Mouse (Mus musculus) bone marrow, adult 2 months (tissue): ENCODE measurements around the gene Ssna1. TPM values are rescaled to one million over a fixed set of nuclear protein-coding genes. Genes with fewer than 3 reads are reported as not detected.

Experiments used
- H3K27ac ChIP-seq: fragments of 200-500 bp; 2 replicates; pipeline ENCODE4 v1.5.1; 2012; ENCODE audit warnings: low read depth, mild to moderate bottlenecking, control low read depth, inconsistent platforms, low read length; ENCODE audit not compliant: control insufficient read depth, poor library complexity, insufficient read depth
- H3K4me1 ChIP-seq: fragments of 200-500 bp; 2 replicates; pipeline ENCODE4 v1.6.1; 2011; ENCODE audit warnings: low read length; ENCODE audit not compliant: control insufficient read depth, insufficient read depth
- H3K4me3 ChIP-seq: fragments of 200-500 bp; replicated peaks from 2 replicates; pipeline ENCODE3; 2011; ENCODE audit warnings: mild to moderate bottlenecking, low read depth, low read length, control low read depth; ENCODE audit not compliant: control insufficient read depth
- CTCF ChIP-seq: fragments of 200-500 bp; IDR thresholded peaks from 2 replicates; pipeline ENCODE4 v1.5.1; 2011; ENCODE audit warnings: low read length, control low read depth; ENCODE audit not compliant: control insufficient read depth, insufficient read depth
- POLR2A ChIP-seq: fragments of 200-500 bp; IDR thresholded peaks from 2 replicates; pipeline ENCODE4 v1.6.1; 2011; ENCODE audit warnings: low read depth, mild to moderate bottlenecking, control low read depth, low read length, borderline replicate concordance; ENCODE audit not compliant: control insufficient read depth
- WGBS: fragments of 180-500 bp; shearing (Covaris S2); methylation state at CpG from one replicate; pipeline ENCODE4 v1.1.7; 2018; 5-methylcytosine and 5-hydroxymethylcytosine counted together
- polyA plus RNA-seq: library from polyadenylated mRNA; stranded (reverse); fragments of >200 nt; gene quantifications from 2 replicates; pipeline ENCODE4 v1.2.4, GENCODE M21; 2011; ENCODE audit warnings: low replicate concordance; ENCODE audit not compliant: missing spikeins, insufficient read depth, insufficient read length

Ssna1 gene
- polyA plus RNA-seq, 1 experiment = 65.8 TPM

DNA sequence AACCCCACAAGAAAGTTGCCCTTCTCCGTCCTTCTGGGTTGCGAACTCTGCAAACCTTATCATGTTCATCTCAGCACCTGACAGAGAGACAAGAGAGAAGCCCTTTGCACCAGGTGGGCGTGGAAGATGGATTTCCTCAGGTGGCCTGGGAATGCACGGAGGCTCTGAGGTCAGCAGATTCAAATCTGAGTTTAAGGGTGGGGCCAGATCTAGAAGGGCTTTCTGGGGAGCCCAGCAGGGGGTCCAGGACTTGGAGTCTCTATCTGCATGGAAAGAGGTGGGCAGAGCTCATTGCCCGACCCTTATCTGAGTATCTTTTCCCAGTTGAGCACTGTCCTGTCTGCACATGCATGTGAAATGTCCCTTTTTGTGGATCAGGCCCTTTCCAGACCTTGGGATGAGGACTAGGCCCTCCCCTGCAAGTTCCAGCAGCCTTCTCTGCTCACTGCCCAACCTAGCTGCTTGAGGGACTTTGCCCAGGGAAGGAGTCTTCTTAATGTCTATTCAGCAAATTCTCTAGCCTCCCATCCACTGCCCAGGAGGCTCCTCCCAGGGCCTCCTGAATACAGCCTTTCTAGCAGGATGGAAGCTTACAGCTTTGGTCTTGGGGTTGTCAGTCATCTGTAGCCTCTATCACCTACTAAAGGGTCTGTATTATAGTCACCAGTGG, 37.6 kb downstream of the Ssna1 start:
- H3K4me1 ChIP-seq = no peaks in the 10 kb centered on the region; the same call in 1 of the 2 replicates
- H3K4me3 ChIP-seq = no peak overlapping the region
- no peak overlapping the region for H3K27ac ChIP-seq
- TF ChIP-seq POLR2A (no peak), CTCF (no peak)
- WGBS = 72% methylated on average over 5 of the region's 5 CpGs

DNA sequence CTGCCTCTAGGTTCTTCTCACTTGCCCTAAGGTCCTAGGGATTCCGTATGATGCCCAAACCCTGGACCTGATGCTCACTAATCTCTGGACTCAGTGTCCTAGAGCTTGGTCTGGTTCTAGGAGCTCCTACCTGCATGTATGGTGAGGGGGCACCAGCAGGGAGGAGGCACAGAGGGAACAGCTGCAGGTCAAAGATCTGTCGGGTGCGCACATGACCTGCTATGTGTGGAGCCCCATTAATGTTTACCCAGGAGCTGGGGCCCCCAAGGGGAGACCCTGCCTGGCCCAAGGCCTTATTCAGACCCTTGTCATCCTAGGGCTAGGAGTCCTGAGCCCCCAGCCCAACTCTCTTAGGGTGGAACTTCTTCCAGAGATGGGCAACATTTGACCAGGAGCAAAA, 38.2 kb downstream of the Ssna1 start, which contains the start of gene Slc34a3:
Gene Slc34a3 (minus strand): TSS at position 315 of the 400 bp plus-strand sequence.
- WGBS = 51% methylated on average over 3 of the region's 3 CpGs
- Histone ChIP-seq H3K27ac (no peak within 1 kb of the TSS), H3K4me1 (no peaks in the 10 kb centered on the region; the same call in 1 of the 2 replicates), H3K4me3 (no peak within 1 kb of the TSS)
- TF ChIP-seq CTCF = no peak
- no peak for TF ChIP-seq POLR2A

DNA sequence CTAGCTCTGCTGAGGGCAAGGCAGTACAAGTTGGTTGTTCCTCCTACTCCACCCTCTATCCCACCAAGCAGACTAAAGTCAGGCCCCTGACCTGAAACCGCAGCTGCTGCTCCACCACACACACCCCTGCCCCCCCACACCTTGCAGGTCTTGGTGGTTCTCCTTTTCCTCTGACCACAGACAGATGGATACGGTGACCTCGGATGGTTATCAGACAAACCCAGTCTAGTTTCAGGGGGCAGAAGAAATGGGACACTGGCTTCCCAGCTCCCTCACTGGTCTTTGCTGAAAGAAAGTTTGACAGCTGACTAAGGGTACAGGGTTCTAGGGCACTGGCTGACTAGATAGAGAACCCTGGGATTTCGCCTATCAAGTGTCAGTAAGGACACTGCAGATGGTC, 38.8 kb downstream of the Ssna1 start:
- H3K27ac ChIP-seq = no peak overlapping the region
- 10% methylated on average over 4 of the region's 4 CpGs for WGBS
- H3K4me3 ChIP-seq = no peak overlapping the region
- H3K4me1 ChIP-seq = no peaks in the 10 kb centered on the region; the same call in 1 of the 2 replicates
- no peak for TF ChIP-seq CTCF
- no peak for TF ChIP-seq POLR2A

DNA sequence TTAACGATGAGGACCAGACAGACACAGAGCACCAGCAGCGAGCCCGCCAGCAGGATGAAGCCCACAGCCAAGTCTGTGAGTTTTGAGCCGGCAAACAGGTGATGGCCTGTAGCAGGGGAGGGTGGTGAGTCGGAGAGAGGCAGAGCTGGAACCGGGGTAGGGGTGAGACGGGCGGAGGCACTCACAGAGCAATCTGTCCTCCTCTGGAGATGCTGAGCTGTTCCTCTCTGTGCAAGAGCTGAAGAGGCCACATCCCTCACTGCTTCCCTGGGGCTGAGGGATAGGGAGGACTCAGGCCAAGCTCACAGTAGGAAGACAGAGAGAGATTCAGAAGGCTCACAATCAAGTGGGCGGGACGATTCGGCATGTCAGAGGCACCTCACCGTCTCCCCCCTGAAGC, 41.2 kb downstream of the Ssna1 start:
- 81% methylated on average over 12 of the region's 12 CpGs for WGBS
- TF ChIP-seq CTCF (no peak), POLR2A (no peak)
- Histone ChIP-seq H3K27ac (no peak overlapping the region), H3K4me3 (no peak overlapping the region), H3K4me1 (no peaks in the 10 kb centered on the region)

DNA sequence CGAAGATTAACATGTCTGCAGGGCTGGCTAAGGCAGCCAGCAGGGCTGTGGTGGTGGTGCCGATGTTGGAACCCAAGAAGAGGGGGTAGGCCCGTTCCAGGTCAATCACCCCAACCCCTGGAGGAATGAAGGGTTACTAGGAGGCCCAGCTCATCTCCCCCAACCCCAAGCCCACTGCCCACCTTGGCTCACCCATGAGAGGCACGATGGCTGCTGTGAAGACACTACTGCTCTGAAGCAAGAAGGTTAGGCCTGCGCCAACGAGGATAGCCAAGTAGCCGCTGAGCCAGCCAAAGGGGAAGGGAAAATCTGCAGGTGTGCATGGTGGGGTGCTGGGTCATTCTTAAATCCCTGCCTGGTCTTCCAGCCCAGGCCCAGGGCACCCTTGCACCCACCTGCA, 41.7 kb downstream of the Ssna1 start:
- no peaks in the 10 kb centered on the region for H3K4me1 ChIP-seq
- TF ChIP-seq CTCF = no peak
- TF ChIP-seq POLR2A = no peak
- no peak overlapping the region for H3K27ac ChIP-seq
- WGBS = 86% methylated on average over 7 of the region's 7 CpGs
- H3K4me3 ChIP-seq = no peak overlapping the region

- no peak overlapping the region for H3K27ac ChIP-seq
- no peak overlapping the region for H3K4me3 ChIP-seq
- H3K4me1 ChIP-seq = no peaks in the 10 kb centered on the region
- WGBS = 81% methylated on average over 5 of the region's 5 CpGs
- TF ChIP-seq POLR2A (no peak), CTCF (no peak)
Measured at GRCm38 (mm10) chr2:25229582-25229981, 42.7 kb downstream of the Ssna1 start.

DNA sequence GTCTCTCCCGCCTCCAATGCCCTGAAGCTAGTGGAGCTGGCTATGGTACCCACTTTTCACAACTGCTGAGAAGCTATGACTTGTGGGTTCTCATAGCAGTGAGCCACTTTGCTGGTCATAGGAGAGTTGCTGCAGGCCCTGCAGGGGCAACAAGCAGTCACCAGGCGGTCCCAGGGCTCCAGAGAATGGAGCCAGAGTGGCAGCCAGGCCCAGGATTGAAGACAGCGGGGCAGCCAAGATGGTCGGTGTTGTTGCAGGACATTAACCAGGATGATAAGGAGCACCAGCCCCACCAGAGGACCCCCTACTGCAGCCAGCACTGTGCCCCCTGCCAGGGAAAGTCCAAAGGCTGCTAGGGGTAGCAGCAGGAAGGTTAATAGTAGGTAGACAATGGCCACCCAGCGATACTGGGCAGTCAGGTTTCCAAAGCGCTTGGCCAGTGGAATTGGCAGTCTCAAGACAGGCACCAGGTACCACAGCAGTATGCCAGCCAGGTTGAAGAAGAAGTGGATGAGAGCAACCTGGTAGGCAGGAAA, 43.2 kb downstream of the Ssna1 start:
- 75% methylated on average over 6 of the region's 6 CpGs for WGBS
- no peak overlapping the region for H3K4me3 ChIP-seq
- H3K4me1 ChIP-seq = no peaks in the 10 kb centered on the region
- H3K27ac ChIP-seq = 0 out of 2 replicates have a peak overlapping the region, but pooled peaks have one; percentile 74
- TF ChIP-seq POLR2A (no peak), CTCF (no peak)

DNA sequence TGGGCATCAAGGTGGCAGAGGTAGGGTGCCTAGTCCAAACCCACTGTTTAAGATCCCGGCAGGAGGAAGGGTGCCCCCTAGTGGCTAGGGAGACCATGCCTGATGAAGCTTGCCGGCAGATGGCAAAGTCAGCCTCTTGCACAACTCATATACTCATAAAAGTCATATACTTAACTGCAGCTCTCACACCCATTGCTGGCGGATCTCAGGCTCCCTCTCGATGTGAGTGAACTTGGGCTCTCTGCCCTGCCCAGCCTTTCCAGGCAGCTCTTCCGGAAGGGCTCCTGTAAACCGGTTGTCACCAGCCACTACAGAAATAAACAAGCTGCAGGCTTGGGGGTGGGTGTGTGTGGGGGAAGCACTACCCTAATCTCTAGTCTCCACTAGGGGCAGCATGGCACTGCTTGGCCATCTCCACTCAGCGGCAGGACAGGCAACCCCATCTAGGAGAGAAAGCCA, 43.8 kb downstream of the Ssna1 start:
- under 1% methylated on average over 7 of the region's 7 CpGs for WGBS
- TF ChIP-seq CTCF (peak; percentile 99), POLR2A (no peak)
- peak overlapping the region; percentile 74 for H3K27ac ChIP-seq
- H3K4me1 ChIP-seq = no peaks in the 10 kb centered on the region
- peak overlapping the region; percentile 54 for H3K4me3 ChIP-seq
